Mouse (Mus musculus) forebrain, embryonic 11.5 days (tissue): Measurements from ENCODE around the gene Zfp213. TPM values are rescaled to one million over a fixed set of nuclear protein-coding genes. Genes with fewer than 3 reads are reported as not detected.
A peak's percentile ranks its signal among the peaks of the same experiment; 100 is the strongest.

Experiments used
- ATAC-seq: fragments of 200-750 bp; cut with Nextera tagmentation; replicated peaks from 2 replicates; pipeline ENCODE4 v1.8.0; 2017; ENCODE audit warnings: moderate TSS enrichment; ENCODE audit not compliant: low FRiP score
- DNase-seq: peaks from one replicate; pipeline ENCODE4 v3.0.0-alpha.2; 2017; ENCODE audit warnings: low spot score
- H3K27ac ChIP-seq: fragments of 300-500 bp; sonication (generic); 2 replicates; pipeline ENCODE4 v1.5.1; 2014; ENCODE audit warnings: low read depth, low read length
- H3K27me3 ChIP-seq: fragments of 300-500 bp; sonication (generic); 2 replicates; pipeline ENCODE4 v1.6.1; 2014; ENCODE audit warnings: mild to moderate bottlenecking, low read length, mixed read lengths; ENCODE audit not compliant: control insufficient read depth, insufficient read depth
- H3K36me3 ChIP-seq: fragments of 300-500 bp; sonication (generic); 2 replicates; pipeline ENCODE4 v1.6.1; 2014; ENCODE audit warnings: mild to moderate bottlenecking, low read length, moderate library complexity, mixed read lengths; ENCODE audit not compliant: control insufficient read depth, insufficient read depth
- H3K4me1 ChIP-seq: fragments of 300-500 bp; sonication (generic); replicated peaks from 2 replicates; pipeline ENCODE4 v1.6.1; 2014; ENCODE audit warnings: low read length, mixed read lengths; ENCODE audit not compliant: control insufficient read depth, insufficient read depth
- H3K4me2 ChIP-seq: fragments of 300-500 bp; sonication (generic); 2 replicates; pipeline ENCODE4 v1.6.1; 2014; ENCODE audit warnings: low read depth, mild to moderate bottlenecking, low read length, moderate library complexity, mixed read lengths; ENCODE audit not compliant: severe bottlenecking
- H3K4me3 ChIP-seq: fragments of 300-500 bp; sonication (generic); 2 replicates; pipeline ENCODE4 v1.5.1; 2014; ENCODE audit warnings: low read depth, low read length
- H3K9ac ChIP-seq: fragments of 300-500 bp; sonication (generic); 2 replicates; pipeline ENCODE4 v1.6.1; 2014; ENCODE audit warnings: low read length
- H3K9me3 ChIP-seq: fragments of 300-500 bp; sonication (generic); 2 replicates; pipeline ENCODE4 v1.6.1; 2016; ENCODE audit warnings: low read length, mixed read lengths; ENCODE audit not compliant: control insufficient read depth
- WGBS: fragments of 180-500 bp; shearing (Covaris S2); extraction: QIAGEN DNeasy Blood & Tissue Kit; methylation state at CpG from one replicate; pipeline ENCODE4 v1.1.7; 2014; 5-methylcytosine and 5-hydroxymethylcytosine counted together
- polyA plus RNA-seq: library from polyadenylated mRNA; unstranded; fragments of >200 nt; fragmentation: Nextera tagmentation; extraction: Ambion mirVana; gene quantifications from 2 replicates; pipeline ENCODE4 v1.2.1, GENCODE M21; 2014

Gene Zfp213
- polyA plus RNA-seq, 1 experiment from 2014 or later = 29.9 TPM

DNA sequence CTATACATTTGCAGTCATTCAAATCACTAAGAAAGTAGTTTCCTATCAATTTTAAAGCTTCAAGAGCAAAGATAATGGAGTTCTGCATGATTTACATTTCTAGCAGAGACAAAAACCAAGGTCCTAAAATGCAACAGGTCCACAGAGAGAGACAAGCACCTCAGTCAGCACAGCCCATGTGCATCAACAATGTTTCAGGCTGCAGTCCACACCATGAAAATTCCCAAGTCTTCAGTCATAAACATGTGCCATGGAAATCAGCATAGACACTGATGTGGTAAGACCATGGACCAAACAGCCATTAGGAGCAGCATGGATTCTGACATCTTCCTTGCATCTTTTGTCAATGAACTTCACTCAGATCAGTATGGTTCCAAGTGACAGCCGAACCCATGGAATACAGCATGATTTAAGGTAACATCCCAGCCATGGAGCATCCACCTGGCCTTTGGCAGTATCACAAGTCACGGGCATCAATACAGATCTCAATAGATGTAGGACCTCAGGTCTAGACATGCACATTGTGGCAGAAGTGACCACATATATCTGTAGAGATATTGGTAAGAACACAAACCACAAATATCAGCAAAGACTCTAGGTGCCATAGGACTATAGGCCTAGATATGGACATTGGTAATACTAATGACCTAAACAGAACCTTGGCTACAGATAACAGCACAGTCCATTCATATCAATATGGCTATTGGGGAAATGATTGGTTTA is 45.2 kb downstream of the Zfp213 start:
- no peak overlapping the region for H3K9ac ChIP-seq
- 69% methylated on average over 2 of the region's 2 CpGs for WGBS
- H3K9me3 ChIP-seq = peaks cover 8% of the 10 kb centered on the region
- H3K36me3 ChIP-seq = no peaks in the 10 kb centered on the region
- H3K27me3 ChIP-seq = no peaks in the 10 kb centered on the region
- no peaks in the 10 kb centered on the region for H3K4me1 ChIP-seq
- ATAC-seq (peak; percentile 60; the same call in 1 of the 2 replicates), DNase-seq (no peak)
- H3K27ac ChIP-seq = no peak overlapping the region
- no peak overlapping the region for H3K4me3 ChIP-seq
- no peak overlapping the region for H3K4me2 ChIP-seq

Other genes starting within 250 kb of the Zfp213 start
- gene Vmn2r115, start 220.5 kb downstream of the Zfp213 start, polyA plus RNA-seq = not detected in 2 replicates
- not detected in 2 replicates for gene Vmn2r116, start 179.6 kb downstream of the Zfp213 start, polyA plus RNA-seq
- gene Vmn2r117, start 84.5 kb downstream of the Zfp213 start, polyA plus RNA-seq = not detected in 2 replicates
- gene Zfp13, start 35.2 kb upstream of the Zfp213 start, polyA plus RNA-seq = 19.2 and 20.5 TPM in 2 replicates
- gene Zscan10, start 36.6 kb upstream of the Zfp213 start, polyA plus RNA-seq = 0.16 and 0.27 TPM in 2 replicates
- 0.41 and 1.0 TPM in 2 replicates for gene Mmp25, start 81.0 kb upstream of the Zfp213 start, polyA plus RNA-seq
- 0.35 and 0.53 TPM in 2 replicates for gene Bicdl2, start 96.3 kb upstream of the Zfp213 start, polyA plus RNA-seq
- 38.3 and 40.3 TPM in 2 replicates for gene Hcfc1r1, start 109.4 kb upstream of the Zfp213 start, polyA plus RNA-seq
- 54.0 and 56.6 TPM in 2 replicates for gene Thoc6, start 109.6 kb upstream of the Zfp213 start, polyA plus RNA-seq
- 2.5 and 2.7 TPM in 2 replicates for gene Tnfrsf12a, start 113.2 kb upstream of the Zfp213 start, polyA plus RNA-seq
- gene Cldn6, start 115.0 kb upstream of the Zfp213 start, polyA plus RNA-seq = 8.7 and 9.7 TPM in 2 replicates
- 4.8 and 6.6 TPM in 2 replicates for gene Cldn9, start 119.8 kb upstream of the Zfp213 start, polyA plus RNA-seq
- not detected in 2 replicates for gene 1520401A03Rik, start 158.5 kb upstream of the Zfp213 start, polyA plus RNA-seq
- 61.3 and 62.9 TPM in 2 replicates for gene Pkmyt1, start 162.1 kb upstream of the Zfp213 start, polyA plus RNA-seq
- 26.5 and 28.8 TPM in 2 replicates for gene Paqr4, start 176.6 kb upstream of the Zfp213 start, polyA plus RNA-seq
- gene Kremen2, start 181.6 kb upstream of the Zfp213 start, polyA plus RNA-seq = 2.2 and 2.6 TPM in 2 replicates
- gene Flywch1, start 207.4 kb upstream of the Zfp213 start, polyA plus RNA-seq = 167 and 174 TPM in 2 replicates
- 22.0 and 28.7 TPM in 2 replicates for gene Flywch2, start 221.8 kb upstream of the Zfp213 start, polyA plus RNA-seq
- gene Srrm2, start 226.3 kb upstream of the Zfp213 start, polyA plus RNA-seq = 541 and 559 TPM in 2 replicates